Mouse (Mus musculus) heart, embryonic 11.5 days (tissue): ENCODE data around the gene Ccm2. TPM values are rescaled to one million over a fixed set of nuclear protein-coding genes. Genes with fewer than 3 reads are reported as not detected.

ENCODE experiments used
- ATAC-seq: fragments of 200-750 bp; cut with Nextera tagmentation; replicated peaks from 2 replicates; pipeline ENCODE4 v1.8.0; 2017; ENCODE audit warnings: moderate library complexity; ENCODE audit not compliant: insufficient number of reproducible peaks, low FRiP score, low TSS enrichment
- H3K27ac ChIP-seq: fragments of 300-500 bp; sonication (generic); 2 replicates; pipeline ENCODE4 v1.5.1; 2014; ENCODE audit warnings: mild to moderate bottlenecking, low read depth, low read length
- H3K27me3 ChIP-seq: fragments of 300-500 bp; sonication (generic); 2 replicates; pipeline ENCODE4 v1.6.1; 2014; ENCODE audit warnings: mild to moderate bottlenecking, low read length, mixed read lengths; ENCODE audit not compliant: control insufficient read depth, insufficient read depth
- H3K36me3 ChIP-seq: fragments of 300-500 bp; sonication (generic); 2 replicates; pipeline ENCODE4 v1.6.1; 2014; ENCODE audit warnings: mild to moderate bottlenecking, low read length, moderate library complexity, mixed read lengths; ENCODE audit not compliant: control insufficient read depth, insufficient read depth
- H3K4me1 ChIP-seq: fragments of 300-500 bp; sonication (generic); 2 replicates; pipeline ENCODE4 v1.6.1; 2014; ENCODE audit warnings: low read length; ENCODE audit not compliant: control insufficient read depth, insufficient read depth
- H3K4me2 ChIP-seq: fragments of 300-500 bp; sonication (generic); 2 replicates; pipeline ENCODE4 v1.6.1; 2014; ENCODE audit warnings: mild to moderate bottlenecking, moderate library complexity
- H3K4me3 ChIP-seq: fragments of 300-500 bp; sonication (generic); 2 replicates; pipeline ENCODE4 v1.5.1; 2014; ENCODE audit warnings: low read depth, low read length
- H3K9ac ChIP-seq: fragments of 300-500 bp; sonication (generic); 2 replicates; pipeline ENCODE4 v1.6.1; 2014; ENCODE audit warnings: mild to moderate bottlenecking, low read depth, low read length, moderate library complexity
- H3K9me3 ChIP-seq: fragments of 300-500 bp; sonication (generic); replicated peaks from 2 replicates; pipeline ENCODE4 v1.6.1; 2016; ENCODE audit warnings: low read length; ENCODE audit not compliant: control insufficient read depth
- WGBS: fragments of 180-500 bp; shearing (Covaris S2); extraction: QIAGEN DNeasy Blood & Tissue Kit; methylation state at CpG from one replicate; pipeline ENCODE4 v1.1.7; 2014; ENCODE audit not compliant: insufficient replicate concordance; 5-methylcytosine and 5-hydroxymethylcytosine counted together
- polyA plus RNA-seq: library from polyadenylated mRNA; unstranded; fragments of >200 nt; fragmentation: Nextera tagmentation; extraction: Ambion mirVana; gene quantifications from 2 replicates; pipeline ENCODE4 v1.2.1, GENCODE M21; 2014

Gene Ccm2
- polyA plus RNA-seq, 1 experiment from 2014 or later, result 62.9 TPM

DNA sequence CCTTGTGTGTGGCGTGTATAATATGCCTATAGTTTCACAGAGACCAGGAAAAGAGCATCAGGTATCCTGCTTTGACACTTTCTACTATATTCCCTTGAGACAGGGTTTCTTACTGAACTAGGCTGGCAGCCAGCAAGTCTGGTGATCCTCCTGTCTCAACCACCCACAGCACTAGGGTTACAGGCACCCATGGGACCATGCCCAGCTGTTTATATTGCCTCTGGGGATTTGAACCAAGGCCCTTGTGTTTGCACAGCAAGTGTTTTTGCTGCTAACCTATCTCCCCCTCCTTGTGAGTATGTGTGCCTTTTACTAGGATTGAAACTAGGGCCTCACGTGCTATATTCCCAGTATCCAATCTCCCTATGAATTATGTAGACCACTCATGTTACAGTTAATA is 34.9 kb downstream of the Ccm2 start:
- Histone ChIP-seq H3K36me3 (0 out of 2 replicates have a peak, but pooled peaks cover 8% of the 10 kb centered on the region), H3K4me1 (peaks cover 6% of the 10 kb centered on the region), H3K4me2 (no peak overlapping the region), H3K27ac (no peak overlapping the region), H3K4me3 (no peak overlapping the region), H3K9me3 (no peaks in the 10 kb centered on the region), H3K27me3 (no peaks in the 10 kb centered on the region), H3K9ac (no peak overlapping the region)
- no peak for ATAC-seq
- 83% methylated on average over 2 of the region's 2 CpGs for WGBS

DNA sequence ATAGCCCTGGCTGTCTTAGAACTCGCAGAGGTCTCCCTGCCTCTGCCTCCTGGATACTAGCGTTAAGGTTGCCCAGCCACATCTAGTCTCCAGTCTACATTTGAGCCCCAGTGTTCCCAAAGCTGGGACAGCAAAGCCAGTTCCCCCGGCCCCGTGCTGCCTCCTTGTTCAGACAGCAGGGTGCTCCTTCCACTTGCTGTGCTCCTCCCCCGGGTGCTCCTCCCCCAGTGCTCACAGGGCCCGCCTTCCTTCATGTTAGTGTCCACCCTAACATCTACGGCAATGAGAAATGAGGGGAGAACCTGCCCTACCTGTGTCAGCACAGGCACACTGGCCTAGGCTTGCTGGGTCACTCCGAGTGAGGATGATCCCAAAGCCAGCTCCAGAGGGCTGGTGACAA is 39.1 kb downstream of the Ccm2 start:
- Histone ChIP-seq H3K27ac (no peak overlapping the region), H3K4me1 (peaks cover 6% of the 10 kb centered on the region), H3K4me2 (no peak overlapping the region), H3K9ac (no peak overlapping the region), H3K9me3 (no peaks in the 10 kb centered on the region), H3K4me3 (no peak overlapping the region), H3K36me3 (peaks cover 15% of the 10 kb centered on the region), H3K27me3 (no peaks in the 10 kb centered on the region)
- WGBS, result 86% methylated on average over 8 of the region's 8 CpGs
- no peak for ATAC-seq

DNA sequence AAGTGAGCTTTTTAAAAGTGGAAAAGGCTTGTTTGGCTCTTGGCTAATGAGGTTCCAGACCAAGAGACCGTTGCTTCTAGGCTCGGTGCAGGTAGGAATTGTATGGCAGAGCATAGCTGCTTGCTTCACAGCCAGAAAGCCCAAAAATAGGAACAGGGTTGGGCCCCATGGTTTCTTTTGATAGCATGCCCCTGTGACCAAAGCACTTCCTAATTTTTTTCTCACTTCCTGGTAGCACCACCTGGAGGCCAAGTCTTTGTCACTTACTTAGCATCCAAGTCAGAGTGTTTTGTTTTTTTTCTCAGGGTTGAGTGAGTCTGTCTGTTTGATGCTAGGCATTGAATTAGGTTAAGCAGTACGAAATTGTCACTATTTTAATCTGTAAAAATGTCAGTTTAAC is 40.0 kb downstream of the Ccm2 start:
- Histone ChIP-seq H3K4me2 (no peak overlapping the region), H3K4me3 (no peak overlapping the region), H3K27me3 (no peaks in the 10 kb centered on the region), H3K36me3 (peaks cover 23% of the 10 kb centered on the region), H3K4me1 (peaks cover 6% of the 10 kb centered on the region), H3K9me3 (no peaks in the 10 kb centered on the region), H3K9ac (no peak overlapping the region), H3K27ac (no peak overlapping the region)
- WGBS, result 79% methylated on average over 3 of the region's 3 CpGs
- no peak for ATAC-seq

DNA sequence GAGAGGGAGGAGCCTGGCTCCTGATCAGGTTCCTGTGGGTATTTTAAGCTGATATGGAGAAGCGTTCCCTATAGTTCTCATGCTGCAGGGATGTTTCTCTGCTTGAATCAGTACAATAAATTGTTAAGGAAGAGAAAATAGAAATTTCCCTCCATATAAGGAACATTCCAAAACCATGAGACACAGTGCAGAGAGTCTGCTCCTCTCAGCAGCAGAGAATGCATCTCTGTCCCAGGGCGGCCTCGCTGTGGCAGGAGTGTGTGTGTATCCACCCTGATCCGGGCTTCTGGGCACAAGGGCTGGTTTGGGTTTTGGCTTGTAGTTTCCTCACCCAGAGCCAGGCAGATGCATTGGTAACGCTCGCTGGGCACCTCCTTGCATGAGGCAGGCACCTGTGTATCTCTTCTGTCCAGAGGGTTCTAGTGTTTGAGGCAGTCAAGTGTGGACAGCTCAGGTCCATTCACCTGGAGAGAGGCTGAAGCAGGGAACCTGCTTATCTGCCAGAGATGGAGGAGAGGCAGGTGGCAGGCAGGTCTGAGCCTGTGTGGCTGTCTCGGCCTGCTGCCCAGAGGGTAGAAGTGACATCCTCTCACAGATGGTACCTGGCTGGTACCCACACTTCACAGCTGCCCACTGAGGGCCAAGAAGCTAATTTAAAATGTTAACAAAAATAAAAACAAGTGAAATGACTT is 40.7 kb downstream of the Ccm2 start:
- 86% methylated on average over 7 of the region's 7 CpGs for WGBS
- no peak overlapping the region for H3K9ac ChIP-seq
- no peak overlapping the region for H3K4me3 ChIP-seq
- no peaks in the 10 kb centered on the region for H3K9me3 ChIP-seq
- ATAC-seq, result no peak
- H3K36me3 ChIP-seq, result peaks cover 26% of the 10 kb centered on the region
- no peak overlapping the region for H3K4me2 ChIP-seq
- H3K27me3 ChIP-seq, result no peaks in the 10 kb centered on the region
- H3K27ac ChIP-seq, result no peak overlapping the region
- H3K4me1 ChIP-seq, result peaks cover 6% of the 10 kb centered on the region

DNA sequence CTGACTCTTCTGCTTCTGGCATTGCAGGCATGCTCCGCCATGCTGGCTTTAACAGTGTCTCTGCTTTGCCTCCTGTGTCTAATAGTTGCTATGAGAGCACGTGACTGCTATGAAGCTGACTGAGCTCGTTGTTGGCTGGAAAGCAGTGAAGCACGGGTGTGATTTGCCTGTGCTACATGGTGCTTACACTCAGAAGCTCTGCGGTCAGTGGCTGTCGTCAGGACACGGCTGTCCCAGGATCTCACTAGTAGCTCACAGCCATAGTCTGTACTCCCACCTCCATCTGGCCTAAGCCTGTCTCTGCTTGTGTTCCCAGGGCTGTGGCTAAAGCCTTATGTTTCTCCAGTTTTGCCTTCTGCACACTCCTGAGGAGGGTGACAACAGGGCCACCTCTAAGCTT is 41.6 kb downstream of the Ccm2 start:
- H3K27me3 ChIP-seq, result no peaks in the 10 kb centered on the region
- no peak for ATAC-seq
- WGBS, result 85% methylated on average over 7 of the region's 7 CpGs
- H3K4me1 ChIP-seq, result peaks cover 6% of the 10 kb centered on the region
- no peak overlapping the region for H3K9ac ChIP-seq
- peaks cover 32% of the 10 kb centered on the region for H3K36me3 ChIP-seq
- H3K4me3 ChIP-seq, result no peak overlapping the region
- H3K4me2 ChIP-seq, result no peak overlapping the region
- no peak overlapping the region for H3K27ac ChIP-seq
- no peaks in the 10 kb centered on the region for H3K9me3 ChIP-seq

DNA sequence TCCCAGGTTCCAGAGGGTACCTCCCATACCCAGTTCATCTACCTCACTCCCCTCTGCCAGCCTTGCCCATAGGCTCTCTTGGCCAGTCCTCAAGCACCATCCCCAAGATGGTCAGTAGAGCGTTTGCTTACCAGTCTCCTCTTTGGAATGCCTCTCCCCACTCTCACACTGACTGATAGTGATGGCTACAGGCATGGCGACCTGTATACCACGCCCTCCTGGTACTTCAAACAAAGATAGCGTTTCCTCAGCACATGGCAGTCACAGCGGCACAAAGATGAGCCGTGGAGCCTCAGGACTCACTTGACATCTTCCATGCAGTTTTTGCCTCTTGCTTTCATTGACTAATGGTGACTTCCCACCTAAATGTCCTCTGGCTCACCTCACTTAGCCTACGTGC is 43.2 kb downstream of the Ccm2 start:
- 77% methylated on average over 7 of the region's 7 CpGs for WGBS
- no peak for ATAC-seq
- H3K9ac ChIP-seq, result no peak overlapping the region

DNA sequence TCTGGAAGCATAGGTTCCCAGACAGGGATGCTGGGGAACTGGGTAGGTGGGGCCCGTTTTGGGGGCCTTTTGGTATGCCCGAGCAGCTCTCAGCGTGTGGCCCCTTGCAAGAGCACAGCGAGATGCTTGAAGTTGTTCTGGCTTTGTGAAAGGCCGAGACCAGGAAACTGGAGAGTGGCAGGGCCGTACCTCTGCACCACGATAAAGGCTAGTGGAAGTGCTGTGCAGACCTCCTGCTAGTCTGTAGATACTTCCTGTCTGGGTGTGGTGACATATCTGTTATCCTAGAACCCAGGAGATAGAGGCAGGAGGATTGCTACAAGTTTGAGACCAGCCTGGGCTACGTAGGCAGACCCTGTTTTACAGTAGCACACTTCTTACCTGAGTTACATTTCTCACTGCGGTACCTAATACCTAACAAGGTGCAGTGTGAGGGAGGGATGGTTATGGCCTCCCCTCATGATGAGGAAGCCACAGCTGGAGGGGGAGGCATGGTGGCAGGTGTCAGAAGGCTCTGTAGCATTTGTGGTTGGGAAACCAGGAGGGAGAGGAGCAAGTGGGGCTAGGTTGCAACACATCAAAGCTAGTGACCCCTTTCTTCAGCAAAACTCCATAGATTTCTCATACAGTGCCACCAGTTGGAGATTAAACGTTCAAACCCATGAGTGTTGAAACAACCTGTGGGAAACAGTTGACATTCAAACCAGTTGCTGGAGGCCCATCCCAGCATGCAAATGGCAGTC is 44.4 kb downstream of the Ccm2 start:
- Histone ChIP-seq H3K9me3 (no peaks in the 10 kb centered on the region), H3K27ac (no peak overlapping the region), H3K4me3 (no peak overlapping the region), H3K4me1 (peaks cover 8% of the 10 kb centered on the region), H3K4me2 (no peak overlapping the region), H3K9ac (no peak overlapping the region), H3K36me3 (peaks cover 29% of the 10 kb centered on the region), H3K27me3 (no peaks in the 10 kb centered on the region)
- no peak for ATAC-seq
- 65% methylated on average over 10 of the region's 10 CpGs for WGBS

More for the DNA sequence above, 43.2 kb downstream of the Ccm2 start:
- peaks cover 7% of the 10 kb centered on the region for H3K4me1 ChIP-seq
- H3K27me3 ChIP-seq, result no peaks in the 10 kb centered on the region
- no peak overlapping the region for H3K4me2 ChIP-seq
- no peak overlapping the region for H3K4me3 ChIP-seq
- H3K36me3 ChIP-seq, result peaks cover 33% of the 10 kb centered on the region
- H3K9me3 ChIP-seq, result no peaks in the 10 kb centered on the region
- no peak overlapping the region for H3K27ac ChIP-seq

DNA sequence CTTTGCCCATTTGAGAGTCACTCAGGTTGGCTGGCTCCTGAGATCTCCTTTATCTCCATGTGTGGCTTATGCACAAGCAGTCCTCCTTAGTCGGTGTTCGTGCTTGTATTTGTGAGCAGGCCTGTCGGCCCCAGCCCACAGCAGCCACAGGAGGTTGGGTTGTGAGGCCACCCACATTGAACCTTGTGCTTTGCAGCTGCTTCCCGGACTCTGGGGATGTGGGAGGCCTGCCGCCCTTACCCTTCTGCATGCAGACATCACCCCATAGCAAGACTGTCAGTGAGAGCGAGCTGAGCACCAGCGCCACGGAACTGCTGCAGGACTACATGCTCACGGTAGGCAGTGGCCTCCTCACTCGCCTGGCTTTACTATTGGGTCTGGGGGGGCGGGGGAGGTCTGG is 46.7 kb downstream of the Ccm2 start:
- Histone ChIP-seq H3K36me3 (peaks cover 38% of the 10 kb centered on the region), H3K27me3 (no peaks in the 10 kb centered on the region), H3K4me1 (peaks cover 15% of the 10 kb centered on the region), H3K27ac (no peak overlapping the region), H3K4me3 (no peak overlapping the region), H3K9me3 (no peaks in the 10 kb centered on the region), H3K9ac (no peak overlapping the region), H3K4me2 (no peak overlapping the region)
- ATAC-seq, result no peak
- WGBS, result 86% methylated on average over 11 of the region's 11 CpGs

DNA sequence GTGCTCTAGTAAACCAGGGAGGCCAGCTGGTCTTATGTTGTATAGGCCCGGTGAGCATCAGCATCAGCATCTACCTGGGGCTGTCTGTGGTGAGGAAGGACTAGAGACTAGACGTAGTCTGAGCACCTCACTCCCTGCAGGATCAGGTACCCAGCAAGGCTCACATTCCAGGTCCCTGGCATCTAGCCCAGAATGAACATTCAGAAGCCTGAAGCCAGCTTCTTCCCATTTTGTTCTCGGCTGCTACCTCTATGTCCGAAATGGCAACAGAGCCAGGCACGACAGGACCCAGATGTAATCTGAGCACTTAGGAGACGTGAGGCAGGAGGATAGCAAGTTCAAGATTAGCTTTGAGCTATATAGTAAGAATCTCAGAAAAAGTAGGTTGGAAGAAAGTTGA is 48.2 kb downstream of the Ccm2 start:
- no peak overlapping the region for H3K9ac ChIP-seq
- H3K27me3 ChIP-seq, result no peaks in the 10 kb centered on the region
- no peaks in the 10 kb centered on the region for H3K9me3 ChIP-seq
- peaks cover 29% of the 10 kb centered on the region for H3K4me1 ChIP-seq
- H3K27ac ChIP-seq, result no peak overlapping the region
- no peak overlapping the region for H3K4me3 ChIP-seq
- H3K4me2 ChIP-seq, result no peak overlapping the region
- H3K36me3 ChIP-seq, result peaks cover 36% of the 10 kb centered on the region
- ATAC-seq, result no peak
- 72% methylated on average over 6 of the region's 6 CpGs for WGBS
